Mouse (Mus musculus): ENCODE measurements around the gene H3f3a. TPM values are rescaled to one million over a fixed set of nuclear protein-coding genes. Genes with fewer than 3 reads are reported as not detected.
"Not testable (repeated sequence)": the region's sequence is repeated elsewhere in the genome, so short reads cannot be mapped to it uniquely, and the experiment has no call there.

H3f3a gene
- 100 to 1,000 TPM; 388 to 399 TPM for total RNA-seq (2021)

DNA sequence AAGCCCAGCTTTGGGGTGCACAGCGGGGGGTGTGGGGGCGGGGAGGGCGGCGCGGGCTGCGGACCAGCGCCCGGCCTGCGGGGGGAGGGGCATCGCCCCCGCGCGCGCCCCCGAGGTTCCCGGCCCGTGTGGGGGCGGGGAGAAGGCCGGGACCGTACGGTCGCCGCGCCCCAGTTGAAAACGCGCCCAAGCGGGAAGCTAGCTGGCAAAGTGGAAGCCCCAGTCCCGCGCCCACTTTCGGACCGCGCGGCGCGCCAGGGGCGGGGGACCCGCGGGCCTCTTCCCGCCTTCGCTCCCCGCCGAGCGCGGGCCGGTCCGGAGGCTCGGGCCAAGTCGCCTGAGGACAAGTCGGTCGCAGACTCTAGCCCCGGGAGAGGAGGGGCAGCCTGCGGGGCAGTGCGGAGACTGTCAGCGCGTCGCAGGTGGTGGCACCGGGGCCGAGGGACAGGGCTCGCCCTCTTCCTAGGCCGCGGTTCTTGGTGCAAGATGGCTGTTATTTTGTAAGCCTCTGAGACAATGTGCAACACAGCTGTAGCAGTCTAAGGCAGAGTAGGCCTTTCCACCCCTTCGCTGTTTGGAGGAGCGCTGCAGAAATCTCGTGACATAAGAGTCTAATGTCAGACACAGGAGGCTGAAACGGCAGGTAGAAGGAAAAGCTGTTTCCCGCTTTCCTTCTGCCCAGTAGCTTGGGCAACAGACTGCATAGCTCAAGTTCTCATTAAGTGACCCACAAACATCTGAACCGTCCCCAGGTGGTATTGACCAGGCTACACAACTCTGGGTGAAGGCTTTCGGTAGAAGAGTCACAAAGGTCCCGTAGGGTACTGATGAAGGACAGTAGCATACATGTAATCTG lies at the start of gene H3f3a:
Gene H3f3a (minus strand): TSS at position 59 of the 856 bp plus-strand sequence.
- DNase-seq (ENCODE audit: extremely low spot score in 1 of 2, low spot score in 1 of 2) = peak in 1 of 2 experiments; percentile 64

- DNase-seq (ENCODE audit: extremely low spot score in 1 of 2, low spot score in 1 of 2) = no peak
Measured at GRCm38 (mm10) chr1:180860030-180860429, 46.3 kb upstream of the H3f3a start.

GRCm38 (mm10) chr1:180858763-180859162 lies 45.0 kb upstream of the H3f3a start:
- DNase-seq (ENCODE audit: extremely low spot score in 1 of 2, low spot score in 1 of 2) = no peak

DNA sequence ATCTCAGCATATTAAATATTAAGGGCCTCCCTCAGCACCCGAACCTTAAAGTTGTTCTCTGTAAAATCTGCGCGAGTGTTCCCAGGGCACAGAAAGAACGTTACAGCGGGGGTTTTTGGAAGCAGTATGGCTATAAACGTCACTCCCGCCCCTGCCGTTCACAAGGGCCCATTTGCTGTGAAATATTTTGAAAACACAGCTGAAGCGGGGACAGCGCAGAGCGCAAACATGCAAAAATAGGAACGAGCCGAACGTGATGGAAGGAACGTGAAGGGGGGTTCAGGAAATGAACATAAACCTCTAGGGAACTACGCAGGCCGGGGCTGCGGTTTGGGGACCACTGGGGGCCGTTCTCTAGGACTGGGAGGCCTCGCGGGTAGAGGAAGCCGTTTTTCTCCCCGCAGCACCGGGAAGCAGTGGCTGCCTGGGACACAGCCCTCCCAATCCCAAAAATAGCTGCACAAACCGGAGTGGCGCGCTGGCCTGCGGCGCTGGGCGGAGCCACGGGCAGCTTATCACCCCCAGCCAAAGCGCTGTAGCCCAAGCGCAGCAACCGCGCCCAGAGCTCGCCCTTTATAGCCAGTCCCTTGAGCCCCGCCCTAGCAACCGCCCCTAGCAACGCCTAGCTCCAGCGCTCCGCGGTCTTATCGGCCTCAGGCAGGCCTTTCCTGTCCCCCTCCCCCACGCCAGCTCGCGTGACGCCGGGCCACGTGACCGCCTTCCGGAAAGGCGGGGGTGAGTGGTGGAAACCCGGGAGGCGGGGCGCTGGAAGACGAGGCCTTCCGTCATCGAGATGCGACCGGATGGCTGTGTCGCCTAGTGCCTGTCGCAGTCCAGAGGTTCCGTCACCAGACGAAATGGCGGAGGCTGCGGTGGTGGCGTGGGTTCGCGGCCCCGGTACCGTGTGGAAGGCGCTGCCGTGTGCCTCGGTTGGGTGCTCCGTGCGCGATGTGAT lies 36.9 kb upstream of the H3f3a start, which contains the start of gene Sde2:
Gene Sde2 (plus strand): TSS at position 812 of the 955 bp plus-strand sequence.
- DNase-seq (ENCODE audit: extremely low spot score in 1 of 2, low spot score in 1 of 2) = peak; percentile 99

DNA sequence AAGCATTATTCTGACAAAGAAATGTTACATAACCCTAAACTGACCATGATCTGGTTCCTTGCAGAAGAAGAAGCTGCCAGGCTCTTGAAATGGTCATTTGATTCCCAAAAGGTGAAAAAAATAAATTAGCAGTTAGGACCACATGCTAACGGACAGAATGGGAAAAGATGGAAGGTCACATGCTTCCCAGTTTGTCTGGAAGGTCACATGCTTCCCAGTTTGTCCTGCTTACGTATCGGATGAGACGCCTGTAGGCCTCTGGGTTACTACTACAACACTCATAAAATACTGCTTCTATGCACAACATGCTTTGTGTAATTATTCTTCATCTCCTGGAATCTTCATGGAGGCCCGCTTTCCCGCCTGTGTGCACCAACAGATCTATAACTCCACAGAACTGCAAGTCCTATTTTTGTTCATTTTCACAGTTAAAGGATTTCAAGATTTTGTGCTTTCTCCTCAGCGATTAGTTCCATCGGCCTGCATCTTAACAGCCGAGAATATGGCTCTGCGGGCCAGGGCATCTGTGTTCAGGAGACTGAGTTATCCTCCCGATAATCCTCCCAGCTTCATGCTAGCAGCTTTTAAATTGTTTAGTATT lies 36.1 kb upstream of the H3f3a start:
- peak in 1 of 2 experiments; percentile 14 for DNase-seq (ENCODE audit: extremely low spot score in 1 of 2, low spot score in 1 of 2)

DNA sequence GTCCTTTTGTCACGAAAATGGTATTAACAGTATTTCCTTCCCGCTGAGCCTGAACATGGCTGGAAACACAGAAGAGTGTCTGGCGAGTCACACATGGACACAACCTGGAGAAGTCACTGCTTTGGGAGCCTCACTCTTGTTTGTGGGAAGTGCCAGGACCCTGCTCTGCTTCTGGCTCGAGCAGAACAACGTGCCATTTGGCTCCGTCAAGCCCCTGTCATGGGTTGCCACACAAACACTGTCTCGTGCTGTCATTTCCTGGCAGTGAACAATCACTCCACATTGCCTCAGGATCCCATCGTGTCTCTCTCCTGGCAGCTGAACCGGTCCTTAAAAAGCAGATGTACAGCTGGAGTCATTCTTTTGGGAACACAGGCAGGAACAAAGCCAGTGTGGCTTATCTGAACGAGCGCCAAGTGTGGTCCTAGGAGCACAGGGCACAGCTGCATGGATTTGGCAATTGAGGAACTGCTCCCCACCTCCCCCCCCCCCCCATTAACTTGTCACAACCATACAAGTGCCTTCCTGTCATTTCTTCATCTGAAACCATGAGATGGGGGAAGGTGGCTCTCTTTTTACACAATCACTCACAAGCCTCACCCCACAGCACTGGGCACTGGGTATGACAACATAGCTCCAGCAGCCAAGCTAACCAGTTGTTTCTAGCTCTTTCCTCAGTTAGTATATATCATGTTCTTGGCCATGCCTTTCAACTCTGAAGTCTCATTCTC lies 34.9 kb upstream of the H3f3a start:
- DNase-seq (ENCODE audit: extremely low spot score in 1 of 2, low spot score in 1 of 2) = peak; percentile 31 to 33

DNA sequence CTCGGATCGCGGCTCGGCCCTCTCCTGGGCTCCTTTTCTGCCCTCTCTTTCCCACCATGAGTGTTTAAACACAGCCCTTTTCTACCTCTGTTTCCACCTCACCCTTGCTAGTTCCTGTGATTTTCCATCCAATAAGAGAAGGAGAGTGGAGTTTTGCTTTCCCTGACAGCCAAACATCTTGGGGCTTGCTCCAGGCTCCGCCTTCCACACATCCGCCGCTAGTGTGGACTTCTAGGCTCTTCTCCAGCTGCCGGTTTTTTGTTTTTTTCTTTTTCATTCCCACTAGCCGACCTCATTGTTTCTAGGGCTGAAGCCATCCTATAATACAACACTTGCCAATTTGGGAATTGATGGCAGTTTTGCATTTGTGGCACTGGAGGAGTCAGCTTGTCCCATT lies 34.4 kb upstream of the H3f3a start:
- peak; percentile 28 for DNase-seq (ENCODE audit: extremely low spot score in 1 of 2, low spot score in 1 of 2)

GRCm38 (mm10) chr1:180841561-180842300 lies 28.0 kb upstream of the H3f3a start:
- DNase-seq (ENCODE audit: extremely low spot score in 1 of 2, low spot score in 1 of 2) = no peak

GRCm38 (mm10) chr1:180839201-180839910 lies 25.6 kb upstream of the H3f3a start:
- no peak for DNase-seq (ENCODE audit: extremely low spot score in 1 of 2, low spot score in 1 of 2)

GRCm38 (mm10) chr1:180838014-180838413 lies 24.3 kb upstream of the H3f3a start:
- DNase-seq (ENCODE audit: extremely low spot score in 1 of 2, low spot score in 1 of 2) = no peak

DNA sequence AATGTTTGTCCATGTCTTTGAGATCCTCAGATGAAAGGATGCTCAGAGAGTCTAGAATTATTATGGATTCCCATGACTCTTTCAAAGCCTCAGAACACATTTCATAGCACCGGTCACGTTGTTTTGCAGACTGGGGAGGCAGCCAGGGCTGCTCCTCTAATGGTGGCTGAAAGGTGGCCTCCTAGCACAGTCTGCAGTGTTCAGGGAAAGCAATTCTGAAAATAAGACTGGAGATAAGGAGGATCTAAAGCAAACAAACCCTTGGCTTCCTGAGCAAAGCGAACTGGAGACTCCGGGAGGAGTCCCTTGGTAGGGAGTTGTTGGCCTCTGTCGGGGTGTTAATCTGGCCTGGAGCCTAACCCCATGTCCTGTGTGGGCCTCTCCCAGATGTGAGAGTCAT lies 23.4 kb upstream of the H3f3a start:
- no peak for DNase-seq (ENCODE audit: extremely low spot score in 1 of 2, low spot score in 1 of 2)

- DNase-seq (ENCODE audit: extremely low spot score in 1 of 2, low spot score in 1 of 2) = not testable (repeated sequence)
Measured at GRCm38 (mm10) chr1:180836467-180836866, 22.7 kb upstream of the H3f3a start.

- DNase-seq (ENCODE audit: extremely low spot score in 1 of 2, low spot score in 1 of 2) = no peak
Measured at GRCm38 (mm10) chr1:180835273-180836015, 21.7 kb upstream of the H3f3a start.

DNA sequence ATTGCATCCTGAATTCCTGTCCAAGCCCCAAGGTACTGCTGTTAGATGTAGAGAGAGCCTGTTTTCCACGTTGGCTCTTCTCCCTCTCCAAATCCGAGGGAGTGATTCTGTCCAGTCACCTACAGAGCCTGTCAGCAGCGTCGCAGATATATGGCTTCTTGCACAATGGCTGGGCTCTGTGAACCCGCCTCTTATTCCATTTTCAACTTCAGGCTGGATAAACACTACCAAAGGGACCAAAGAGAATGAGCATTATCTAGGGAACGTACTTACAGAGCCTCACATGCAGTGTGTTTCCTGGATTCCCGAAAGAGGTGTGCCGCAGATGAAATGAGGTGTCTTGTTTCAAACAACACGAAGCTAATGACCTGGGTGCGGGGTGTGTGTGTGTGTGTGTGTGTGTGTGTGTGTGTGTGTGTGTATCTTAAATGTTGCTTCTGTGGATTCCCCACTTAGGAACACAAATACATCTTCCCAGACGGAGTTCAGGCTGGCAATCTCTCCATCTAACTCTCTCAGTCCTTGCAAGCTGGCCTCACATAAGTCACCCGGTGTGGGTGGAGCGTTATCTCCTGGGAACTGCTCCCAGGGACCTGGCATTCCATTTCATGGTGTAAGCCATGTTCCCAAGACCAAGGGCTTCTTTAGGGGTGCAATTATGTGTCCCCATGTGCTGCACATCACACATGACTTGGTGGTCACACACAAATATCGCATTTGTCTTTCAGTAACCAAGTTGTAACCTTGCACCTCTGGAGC lies 17.0 kb upstream of the H3f3a start:
- DNase-seq (ENCODE audit: extremely low spot score in 1 of 2, low spot score in 1 of 2) = no peak

DNA sequence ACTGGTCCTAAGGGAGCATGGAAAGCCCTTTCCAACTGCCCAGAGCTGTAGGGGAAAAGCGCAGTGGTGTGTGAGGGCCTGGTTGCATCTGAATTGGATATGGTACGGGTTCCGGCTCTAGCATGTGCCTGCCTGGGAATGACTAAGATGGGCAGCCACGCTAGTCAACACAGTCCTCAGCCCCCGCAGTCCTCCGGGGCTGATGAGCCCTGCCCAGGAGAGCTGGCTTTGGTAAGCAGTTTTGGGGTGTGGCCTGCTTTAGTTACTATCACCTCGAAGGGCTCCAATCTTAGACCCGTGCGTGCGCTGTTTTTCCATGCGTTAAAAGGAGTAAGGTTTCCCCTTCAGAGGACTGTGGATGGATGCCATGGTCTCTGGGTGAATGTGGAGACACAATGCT lies 16.4 kb upstream of the H3f3a start:
- DNase-seq (ENCODE audit: extremely low spot score in 1 of 2, low spot score in 1 of 2) = no peak

DNA sequence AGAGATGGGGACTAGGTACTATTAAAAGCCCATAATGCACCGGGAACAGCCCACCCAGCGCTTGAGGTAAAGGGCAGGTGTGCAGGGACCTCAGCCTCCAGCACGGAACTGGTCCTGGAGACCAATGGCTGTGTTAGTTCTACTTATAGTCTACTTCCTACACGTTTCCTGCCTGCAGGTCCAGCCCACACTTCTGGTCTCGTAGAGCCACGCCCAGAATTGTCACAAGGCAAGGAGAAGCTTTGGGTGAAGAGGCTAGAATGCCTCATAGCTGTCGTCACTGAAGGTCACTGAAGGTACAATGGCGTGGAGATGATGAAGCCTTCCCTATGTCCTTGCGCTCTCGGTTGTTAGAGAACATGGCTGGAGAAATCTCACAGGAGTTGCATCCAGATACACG lies 16.0 kb upstream of the H3f3a start:
- DNase-seq (ENCODE audit: extremely low spot score in 1 of 2, low spot score in 1 of 2) = no peak

DNA sequence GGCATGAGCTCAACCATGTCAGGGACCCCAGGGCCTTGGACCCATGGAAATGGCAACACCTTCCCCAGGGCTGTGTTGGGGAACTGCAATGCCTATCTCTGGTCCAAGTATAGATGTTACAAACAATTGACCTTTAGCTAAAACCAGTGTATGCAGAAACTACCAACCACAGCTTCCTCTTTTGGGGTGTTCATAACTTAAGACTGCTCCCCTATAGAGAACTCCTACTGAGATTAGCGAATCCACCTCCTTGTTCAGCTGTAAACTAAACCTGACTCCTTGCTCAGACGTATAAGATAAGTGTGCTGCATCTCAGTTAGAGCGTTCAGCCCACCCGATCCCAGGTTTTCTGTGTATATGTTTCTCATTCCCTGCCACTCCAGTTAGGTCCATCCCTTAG lies 12.9 kb upstream of the H3f3a start:
- no peak for DNase-seq (ENCODE audit: extremely low spot score in 1 of 2, low spot score in 1 of 2)
